Mouse (Mus musculus): ENCODE measurements around the gene Mfng. TPM values are rescaled to one million over a fixed set of nuclear protein-coding genes. Genes with fewer than 3 reads are reported as not detected.

Mfng gene
- polyA plus RNA-seq, 1 experiment from 2014 or later, result 0.69 TPM

DNA sequence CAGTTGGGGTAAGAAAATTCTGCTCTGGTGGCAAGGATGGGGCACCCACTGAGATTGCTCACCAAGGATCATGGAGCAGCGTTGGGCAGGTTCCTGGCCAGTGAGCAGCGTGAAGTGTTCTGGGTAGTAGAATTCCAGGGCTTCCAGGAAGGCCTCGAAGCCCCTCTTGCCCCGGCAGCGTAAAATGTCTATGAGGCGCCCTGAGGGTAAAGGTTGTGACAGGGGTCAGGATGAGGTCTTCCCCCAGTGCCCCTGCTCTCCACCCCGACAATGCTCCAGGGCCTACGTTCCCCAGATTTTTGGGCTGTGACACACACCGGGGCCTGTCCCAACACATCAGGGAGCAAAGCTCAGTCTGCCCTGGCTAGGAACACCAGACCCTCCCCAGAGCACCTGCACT, 28.3 kb upstream of the Mfng start:
- H3K4me3 ChIP-seq (ENCODE audit: inconsistent target), result no peak overlapping the region

DNA sequence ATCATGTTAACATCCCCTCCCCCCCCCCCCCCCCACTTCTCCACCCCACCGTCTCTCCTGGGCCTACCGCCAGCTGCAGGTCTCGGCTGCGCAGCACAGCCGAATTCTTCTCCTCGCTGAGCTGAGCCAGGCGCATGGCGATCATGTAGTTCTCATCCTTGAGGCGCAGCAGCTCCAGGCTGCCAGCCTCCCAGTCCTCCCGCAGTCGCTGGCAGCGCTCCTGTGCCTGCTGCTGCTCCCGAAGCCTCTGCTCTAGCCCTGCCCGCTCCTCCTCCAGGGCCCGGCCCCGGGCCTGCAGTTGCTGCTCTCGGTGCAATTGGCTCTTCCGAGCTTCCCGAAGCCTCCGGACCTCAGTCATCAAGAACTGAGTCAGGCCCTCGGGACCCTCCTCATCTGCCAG, 25.8 kb upstream of the Mfng start:
- 94% methylated on average over 13 of the region's 21 CpGs for WGBS (ENCODE audit: missing documents)

More for the DNA sequence above, 28.3 kb upstream of the Mfng start:
- no peaks in the 10 kb centered on the region for H3K36me3 ChIP-seq (ENCODE audit: inconsistent target)
- 96% methylated on average over 9 of the region's 9 CpGs for WGBS (ENCODE audit: missing documents)
- no peaks in the 10 kb centered on the region for H3K79me2 ChIP-seq (ENCODE audit: inconsistent target)
- H3K27ac ChIP-seq, result no peak overlapping the region

DNA sequence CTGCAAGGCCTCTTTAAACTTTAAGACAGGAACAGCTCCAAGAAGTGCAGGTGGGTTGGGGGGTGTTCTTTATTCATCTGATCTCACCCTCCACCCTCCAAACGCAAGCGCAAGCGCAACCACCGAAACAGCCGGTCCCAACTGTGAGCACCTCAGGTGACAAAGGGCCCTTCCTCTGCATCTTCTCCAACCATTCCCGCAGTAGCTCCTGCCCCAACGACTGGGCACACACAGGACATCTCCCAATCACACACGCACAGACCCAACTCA, 23.7 kb upstream of the Mfng start:
- Histone ChIP-seq H3K36me3 (ENCODE audit: inconsistent target) (no peaks in the 10 kb centered on the region), H3K27ac (no peak overlapping the region), H3K79me2 (ENCODE audit: inconsistent target) (no peaks in the 10 kb centered on the region), H3K4me3 (ENCODE audit: inconsistent target) (no peak overlapping the region)
- 94% methylated on average over 8 of the region's 8 CpGs for WGBS (ENCODE audit: missing documents)

More for the DNA sequence above, 25.8 kb upstream of the Mfng start:
- Histone ChIP-seq H3K36me3 (ENCODE audit: inconsistent target) (no peaks in the 10 kb centered on the region), H3K27ac (no peak overlapping the region), H3K4me3 (ENCODE audit: inconsistent target) (no peak overlapping the region), H3K79me2 (ENCODE audit: inconsistent target) (no peaks in the 10 kb centered on the region)

DNA sequence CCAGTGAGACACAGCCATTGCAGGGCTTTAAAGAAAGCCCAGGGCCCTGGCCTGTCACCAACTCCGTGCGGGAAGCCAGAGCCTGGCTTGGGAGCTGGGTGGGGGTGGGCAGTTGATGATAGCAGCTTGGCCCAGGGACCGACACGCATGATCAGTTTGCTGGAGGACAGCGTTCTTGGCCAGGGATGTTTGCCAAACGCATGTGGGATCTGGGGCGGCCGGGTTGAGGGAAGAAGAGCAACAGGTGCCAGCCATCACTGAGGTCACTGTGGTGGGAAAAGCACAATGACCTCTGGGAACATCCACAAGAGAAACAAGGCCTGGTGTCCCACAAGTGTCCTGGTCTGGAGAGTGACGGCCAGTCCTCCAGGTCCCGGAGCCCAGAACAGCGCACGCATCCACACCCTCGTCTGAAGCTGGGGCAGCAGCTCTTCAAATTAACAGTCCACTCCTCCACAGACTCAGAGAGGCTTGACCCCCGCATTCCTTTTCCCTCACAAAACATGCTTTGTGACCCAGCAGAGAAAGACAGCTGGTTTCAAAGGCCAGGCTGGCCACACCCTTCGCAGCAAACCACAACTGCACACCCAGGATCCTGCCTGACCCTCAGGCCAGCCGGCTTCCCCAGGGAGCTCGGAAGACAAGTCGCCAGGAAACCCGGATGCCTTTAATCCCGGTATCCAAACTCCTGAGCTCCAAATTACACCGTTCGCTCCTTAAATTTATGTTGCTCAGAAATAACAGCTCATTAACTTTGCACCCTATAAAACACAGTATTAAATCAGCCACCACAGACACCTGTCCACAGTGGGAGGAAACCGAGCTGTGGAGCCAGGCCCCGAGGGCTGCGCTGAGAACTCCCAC, 23.2 kb upstream of the Mfng start:
- 92% methylated on average over 20 of the region's 25 CpGs for WGBS (ENCODE audit: missing documents)
- Histone ChIP-seq H3K27ac (no peak overlapping the region), H3K36me3 (ENCODE audit: inconsistent target) (no peaks in the 10 kb centered on the region), H3K4me3 (ENCODE audit: inconsistent target) (no peak overlapping the region), H3K79me2 (ENCODE audit: inconsistent target) (no peaks in the 10 kb centered on the region)

DNA sequence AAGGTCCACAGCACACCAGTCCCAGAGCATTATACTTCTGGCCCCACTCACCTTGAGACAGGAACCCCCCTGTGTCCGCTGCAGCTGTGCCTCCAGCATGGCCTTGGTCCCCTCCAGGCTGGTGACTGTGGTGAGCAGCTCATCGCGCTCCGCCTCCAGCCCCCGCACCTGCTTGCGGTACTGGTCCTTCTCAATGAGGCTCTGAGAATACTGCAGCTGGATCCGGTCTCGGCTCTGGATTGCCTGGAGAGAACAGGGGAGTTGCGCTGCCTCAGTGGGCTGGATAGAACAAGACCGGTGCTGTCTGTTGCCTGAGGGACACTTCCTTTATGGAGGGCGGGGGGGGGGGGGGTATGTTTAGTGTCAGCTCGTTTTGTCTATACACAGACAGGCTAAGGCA, 17.7 kb upstream of the Mfng start:
- 95% methylated on average over 11 of the region's 12 CpGs for WGBS (ENCODE audit: missing documents)
- H3K36me3 ChIP-seq (ENCODE audit: inconsistent target), result no peaks in the 10 kb centered on the region
- H3K27ac ChIP-seq, result no peak overlapping the region
- no peaks in the 10 kb centered on the region for H3K79me2 ChIP-seq (ENCODE audit: inconsistent target)
- H3K4me3 ChIP-seq (ENCODE audit: inconsistent target), result no peak overlapping the region

DNA sequence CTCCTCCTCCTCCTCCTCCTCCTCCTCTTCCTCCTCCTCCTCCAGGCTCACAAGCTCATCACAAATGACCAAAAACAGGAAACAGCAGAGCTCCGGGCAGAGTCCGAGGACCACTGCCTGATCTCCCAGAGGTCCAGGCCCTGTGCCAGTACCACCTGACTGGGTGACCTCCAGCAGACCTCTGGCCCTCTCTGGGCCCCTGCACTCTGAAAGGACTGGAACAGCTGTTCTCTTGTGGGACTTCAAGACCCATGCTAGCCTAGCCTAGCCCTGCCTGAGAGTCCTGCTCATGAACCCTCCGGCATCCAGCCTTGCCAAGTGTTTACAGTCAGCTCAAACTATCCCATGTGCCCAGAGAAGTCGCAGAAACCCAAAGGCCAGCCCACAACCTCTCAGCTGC, 17.2 kb upstream of the Mfng start:
- Histone ChIP-seq H3K36me3 (ENCODE audit: inconsistent target) (no peaks in the 10 kb centered on the region), H3K27ac (no peak overlapping the region), H3K4me3 (ENCODE audit: inconsistent target) (no peak overlapping the region), H3K79me2 (ENCODE audit: inconsistent target) (no peaks in the 10 kb centered on the region)
- 84% methylated on average over 2 of the region's 4 CpGs for WGBS (ENCODE audit: missing documents)

DNA sequence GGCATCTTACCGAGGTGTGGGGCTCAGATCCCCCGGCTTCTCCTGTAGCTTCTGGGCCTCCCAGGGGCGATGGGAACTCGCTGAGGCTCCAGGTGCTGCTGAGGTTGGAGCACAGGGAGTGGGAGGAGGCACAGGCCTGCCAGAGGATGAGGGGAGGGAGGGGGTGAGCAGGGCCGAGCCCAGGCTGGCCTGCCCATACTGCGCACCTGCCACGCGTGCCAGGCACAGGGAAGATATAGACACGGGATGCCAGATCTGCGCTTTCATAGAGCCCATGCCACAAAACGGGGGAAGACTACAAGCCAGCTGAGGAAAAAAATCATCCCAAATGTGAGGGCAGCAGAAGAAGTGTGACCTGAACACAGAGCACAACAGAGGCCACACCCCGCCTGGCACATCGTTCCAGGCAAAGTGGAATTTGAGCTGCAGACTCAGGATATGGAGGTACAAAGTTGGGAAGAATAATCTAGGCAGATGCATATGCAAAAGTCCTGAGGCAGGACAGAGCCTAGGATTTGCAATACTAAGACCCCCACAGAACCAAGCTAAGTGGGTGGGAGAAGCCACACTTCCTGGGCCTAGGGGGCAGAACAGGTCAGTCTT, 16.5 kb upstream of the Mfng start:
- 95% methylated on average over 13 of the region's 13 CpGs for WGBS (ENCODE audit: missing documents)
- Histone ChIP-seq H3K4me3 (ENCODE audit: inconsistent target) (no peak overlapping the region), H3K79me2 (ENCODE audit: inconsistent target) (no peaks in the 10 kb centered on the region), H3K36me3 (ENCODE audit: inconsistent target) (no peaks in the 10 kb centered on the region), H3K27ac (no peak overlapping the region)

DNA sequence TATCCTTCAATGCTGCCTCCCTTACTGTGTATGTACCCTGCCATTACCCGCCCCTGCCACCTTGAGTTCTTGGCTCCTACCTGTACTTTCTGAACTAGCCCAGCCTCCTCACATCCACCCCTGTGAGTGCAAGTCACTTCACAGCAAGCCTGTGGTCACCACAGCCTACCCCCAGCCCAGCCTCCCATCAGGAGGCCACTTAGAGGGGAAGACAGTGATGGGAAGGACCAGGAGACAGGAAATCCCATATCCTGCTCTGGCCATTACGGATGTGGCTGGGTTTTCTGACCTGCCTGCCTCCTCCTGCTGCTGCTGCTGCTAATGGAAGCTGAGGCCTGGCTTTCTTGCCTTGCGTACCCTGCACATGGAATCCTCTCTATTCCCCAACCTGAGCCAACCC, 14.8 kb upstream of the Mfng start:
- Histone ChIP-seq H3K79me2 (ENCODE audit: inconsistent target) (no peaks in the 10 kb centered on the region), H3K27ac (no peak overlapping the region), H3K4me3 (ENCODE audit: inconsistent target) (no peak overlapping the region), H3K36me3 (ENCODE audit: inconsistent target) (no peaks in the 10 kb centered on the region)
- 91% methylated on average over 3 of the region's 3 CpGs for WGBS (ENCODE audit: missing documents)

DNA sequence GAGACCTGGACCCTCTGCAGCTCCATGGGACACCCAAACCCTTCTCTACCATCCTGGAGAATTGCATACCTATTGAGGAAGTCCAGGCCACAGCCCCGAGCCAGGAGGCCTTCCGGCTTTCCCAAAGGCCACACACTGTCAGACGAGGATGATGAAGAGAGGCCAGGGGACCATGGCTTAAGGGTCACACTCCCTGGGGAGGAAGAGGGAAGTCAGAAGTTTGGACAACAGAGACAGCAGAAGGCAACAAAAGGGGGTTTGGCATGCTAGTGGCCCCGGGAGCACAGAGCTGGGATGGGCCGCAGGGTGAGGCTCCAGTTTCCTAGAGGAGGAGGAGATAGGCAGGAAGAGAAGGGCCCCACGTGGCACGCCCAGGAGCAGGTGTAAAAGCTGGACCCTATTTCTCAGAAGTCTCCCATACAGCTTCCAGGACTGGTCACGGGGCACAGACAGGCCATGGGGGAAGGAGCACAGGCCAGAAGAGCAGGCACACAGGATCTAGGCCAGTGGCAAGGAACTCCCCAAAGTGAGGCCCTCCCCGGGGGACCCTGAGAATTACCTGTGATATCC, 14.1 kb upstream of the Mfng start:
- H3K79me2 ChIP-seq (ENCODE audit: inconsistent target), result no peaks in the 10 kb centered on the region
- H3K36me3 ChIP-seq (ENCODE audit: inconsistent target), result no peaks in the 10 kb centered on the region
- H3K27ac ChIP-seq, result no peak overlapping the region
- H3K4me3 ChIP-seq (ENCODE audit: inconsistent target), result no peak overlapping the region
- WGBS (ENCODE audit: missing documents), result 85% methylated on average over 9 of the region's 9 CpGs

DNA sequence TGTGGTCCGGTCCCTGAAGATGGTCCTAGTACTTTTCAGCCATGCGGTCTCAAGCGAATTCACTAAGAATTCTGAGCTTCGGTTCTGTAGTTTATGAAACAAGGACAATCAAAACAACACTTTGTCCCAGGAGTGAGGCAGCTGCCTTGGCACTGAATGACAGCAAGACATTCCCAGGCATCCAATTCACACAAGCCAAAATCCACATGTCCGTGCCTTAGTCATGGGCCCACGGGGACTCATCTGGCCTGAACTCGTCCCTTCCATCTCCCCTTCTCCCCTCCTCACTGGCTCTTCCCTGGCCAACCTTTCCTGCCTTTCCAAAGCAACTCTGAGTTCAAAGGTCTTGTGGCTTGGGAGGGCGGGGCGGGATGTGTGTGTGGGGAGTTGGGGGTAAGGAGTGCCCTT, 13.1 kb upstream of the Mfng start:
- WGBS (ENCODE audit: missing documents), result 89% methylated on average over 9 of the region's 9 CpGs
- H3K4me3 ChIP-seq (ENCODE audit: inconsistent target), result no peak overlapping the region
- H3K27ac ChIP-seq, result no peak overlapping the region
- H3K36me3 ChIP-seq (ENCODE audit: inconsistent target), result no peaks in the 10 kb centered on the region
- no peaks in the 10 kb centered on the region for H3K79me2 ChIP-seq (ENCODE audit: inconsistent target)

DNA sequence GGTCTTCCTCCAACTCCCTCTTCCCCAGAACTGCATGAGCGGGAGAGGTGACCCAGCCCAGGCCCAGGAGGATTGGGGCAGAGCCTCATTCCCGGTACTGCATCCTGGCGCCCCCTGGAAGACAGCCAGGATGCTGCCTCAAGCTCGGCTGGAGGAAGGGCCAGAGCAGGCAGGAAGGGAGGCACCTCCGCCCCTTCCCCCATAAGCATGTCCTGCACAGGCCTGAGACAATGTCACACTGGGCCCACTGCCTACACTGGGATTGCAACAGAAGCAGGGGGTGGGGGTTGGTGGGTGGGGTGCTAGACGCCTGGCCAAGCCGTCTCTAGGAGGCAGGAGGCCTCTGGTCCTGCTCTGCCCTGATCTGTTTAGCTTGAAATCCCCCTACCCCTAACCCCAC, 12.7 kb upstream of the Mfng start:
- Histone ChIP-seq H3K27ac (no peak overlapping the region), H3K4me3 (ENCODE audit: inconsistent target) (no peak overlapping the region), H3K79me2 (ENCODE audit: inconsistent target) (no peaks in the 10 kb centered on the region), H3K36me3 (ENCODE audit: inconsistent target) (no peaks in the 10 kb centered on the region)
- WGBS (ENCODE audit: missing documents), result 35% methylated on average over 7 of the region's 7 CpGs

DNA sequence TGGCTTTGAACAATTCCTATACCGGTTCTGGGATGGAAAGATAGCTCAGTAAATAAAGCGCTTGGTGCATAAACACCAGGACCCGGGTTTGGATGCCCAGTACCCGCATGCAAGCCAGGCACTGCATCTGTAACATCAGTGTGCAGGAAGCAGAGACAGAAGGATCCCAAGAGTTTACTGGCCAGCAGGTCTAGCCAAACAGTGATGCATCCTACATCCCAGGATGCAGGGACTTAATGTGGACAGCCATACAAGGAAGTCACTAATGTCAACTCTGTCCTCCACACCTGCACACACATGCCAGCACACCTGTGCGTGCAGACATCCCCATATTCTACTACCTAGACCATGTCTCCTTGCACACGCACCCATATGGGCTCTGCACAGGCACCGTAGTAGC, 12.0 kb upstream of the Mfng start:
- Histone ChIP-seq H3K4me3 (ENCODE audit: inconsistent target) (no peak overlapping the region), H3K27ac (no peak overlapping the region), H3K79me2 (ENCODE audit: inconsistent target) (no peaks in the 10 kb centered on the region), H3K36me3 (ENCODE audit: inconsistent target) (no peaks in the 10 kb centered on the region)
- WGBS (ENCODE audit: missing documents), result 96% methylated on average over 7 of the region's 7 CpGs

DNA sequence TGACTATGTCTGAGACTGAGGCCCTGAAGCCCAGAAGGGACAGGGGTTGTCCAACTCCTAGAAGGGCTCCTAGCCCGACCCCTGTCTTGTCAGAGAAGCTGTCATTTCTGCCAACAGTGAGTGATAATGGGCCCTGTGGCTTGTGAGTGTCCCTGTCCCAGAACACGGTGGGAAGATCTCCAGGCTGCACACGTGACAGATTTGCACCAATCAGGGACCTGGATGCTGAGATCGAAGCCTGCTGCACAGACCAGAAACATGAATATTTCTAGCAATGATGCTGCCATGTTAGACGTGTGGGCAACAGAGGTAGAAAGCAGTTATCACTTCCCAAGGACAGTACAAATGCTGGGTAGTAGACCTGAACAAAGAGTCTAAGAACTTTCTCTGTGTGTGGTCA, 11.2 kb upstream of the Mfng start:
- no peak overlapping the region for H3K27ac ChIP-seq
- no peak overlapping the region for H3K4me3 ChIP-seq (ENCODE audit: inconsistent target)
- H3K79me2 ChIP-seq (ENCODE audit: inconsistent target), result no peaks in the 10 kb centered on the region
- H3K36me3 ChIP-seq (ENCODE audit: inconsistent target), result no peaks in the 10 kb centered on the region
- WGBS (ENCODE audit: missing documents), result 82% methylated on average over 5 of the region's 5 CpGs

DNA sequence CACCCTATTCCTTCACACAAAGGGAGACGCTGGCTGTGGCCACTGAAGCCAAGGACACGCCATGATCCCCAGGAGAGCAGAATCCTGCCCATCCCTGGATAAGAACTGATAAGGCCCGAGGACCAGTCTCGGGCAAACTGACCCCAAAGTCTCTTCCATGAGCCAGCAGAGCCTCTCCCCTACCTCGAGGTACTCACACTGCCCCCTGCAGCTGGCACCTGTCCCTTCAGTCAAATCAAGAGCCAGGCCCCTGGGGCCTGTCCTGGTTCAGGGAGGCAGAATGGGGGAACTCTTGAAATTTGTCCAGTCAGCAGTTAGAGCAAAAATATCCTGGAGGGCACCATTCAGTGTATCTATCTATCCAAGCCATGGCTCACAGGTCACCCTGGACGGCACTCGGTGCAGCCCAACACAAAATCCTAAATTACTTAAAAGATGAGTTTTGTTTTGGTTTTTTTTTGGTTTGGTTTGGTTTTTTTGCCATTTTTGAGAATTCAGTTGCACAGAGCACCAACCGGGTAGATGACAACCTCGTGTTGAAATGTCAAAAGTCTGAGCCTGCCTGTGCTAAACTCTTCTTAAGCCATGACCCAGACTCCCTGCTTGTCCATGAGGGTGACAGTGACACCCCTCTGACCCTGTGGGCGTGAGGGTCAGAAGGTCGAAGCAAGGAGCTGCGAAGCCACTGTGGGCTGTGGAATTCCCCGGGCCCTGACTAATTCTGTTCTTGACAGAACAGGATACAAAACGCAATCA, 9.3 kb upstream of the Mfng start:
- H3K4me3 ChIP-seq (ENCODE audit: inconsistent target), result no peak overlapping the region
- 89% methylated on average over 14 of the region's 14 CpGs for whole genome bisulfite sequencing (ENCODE audit: missing documents)
- no peaks in the 10 kb centered on the region for H3K79me2 ChIP-seq (ENCODE audit: inconsistent target)
- H3K27ac ChIP-seq, result no peak overlapping the region
- H3K36me3 ChIP-seq (ENCODE audit: inconsistent target), result no peaks in the 10 kb centered on the region

DNA sequence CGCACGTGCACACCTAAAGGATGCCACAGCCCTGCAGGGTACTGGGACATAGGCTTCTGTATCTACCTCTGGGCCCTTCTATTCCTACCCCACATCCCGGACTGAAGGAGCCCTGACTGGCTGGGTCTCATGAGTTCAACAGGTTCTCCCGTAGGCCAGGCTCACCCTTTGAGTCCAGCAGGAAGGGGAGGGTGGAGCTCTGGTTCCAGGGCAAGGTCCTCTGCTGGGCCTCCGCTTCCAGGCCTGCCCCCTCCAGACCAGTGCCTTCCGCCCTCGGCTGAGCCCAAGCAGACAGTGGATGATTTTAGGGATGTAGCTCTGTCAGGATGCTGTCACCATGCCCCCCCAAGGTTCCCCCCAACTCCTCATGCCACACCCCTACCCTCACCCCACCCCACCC, 7.6 kb upstream of the Mfng start:
- H3K79me2 ChIP-seq (ENCODE audit: inconsistent target), result no peaks in the 10 kb centered on the region
- no peak overlapping the region for H3K27ac ChIP-seq
- H3K4me3 ChIP-seq (ENCODE audit: inconsistent target), result no peak overlapping the region
- H3K36me3 ChIP-seq (ENCODE audit: inconsistent target), result no peaks in the 10 kb centered on the region
- WGBS (ENCODE audit: missing documents), result 92% methylated on average over 7 of the region's 7 CpGs

All from macrophage (primary cell).